Mouse (Mus musculus): Measurements from ENCODE around the gene Adck1. TPM values are rescaled to one million over a fixed set of nuclear protein-coding genes. Genes with fewer than 3 reads are reported as not detected.

Adck1 gene
- polyA plus RNA-seq, 1 experiment, result 3.6 TPM

DNA sequence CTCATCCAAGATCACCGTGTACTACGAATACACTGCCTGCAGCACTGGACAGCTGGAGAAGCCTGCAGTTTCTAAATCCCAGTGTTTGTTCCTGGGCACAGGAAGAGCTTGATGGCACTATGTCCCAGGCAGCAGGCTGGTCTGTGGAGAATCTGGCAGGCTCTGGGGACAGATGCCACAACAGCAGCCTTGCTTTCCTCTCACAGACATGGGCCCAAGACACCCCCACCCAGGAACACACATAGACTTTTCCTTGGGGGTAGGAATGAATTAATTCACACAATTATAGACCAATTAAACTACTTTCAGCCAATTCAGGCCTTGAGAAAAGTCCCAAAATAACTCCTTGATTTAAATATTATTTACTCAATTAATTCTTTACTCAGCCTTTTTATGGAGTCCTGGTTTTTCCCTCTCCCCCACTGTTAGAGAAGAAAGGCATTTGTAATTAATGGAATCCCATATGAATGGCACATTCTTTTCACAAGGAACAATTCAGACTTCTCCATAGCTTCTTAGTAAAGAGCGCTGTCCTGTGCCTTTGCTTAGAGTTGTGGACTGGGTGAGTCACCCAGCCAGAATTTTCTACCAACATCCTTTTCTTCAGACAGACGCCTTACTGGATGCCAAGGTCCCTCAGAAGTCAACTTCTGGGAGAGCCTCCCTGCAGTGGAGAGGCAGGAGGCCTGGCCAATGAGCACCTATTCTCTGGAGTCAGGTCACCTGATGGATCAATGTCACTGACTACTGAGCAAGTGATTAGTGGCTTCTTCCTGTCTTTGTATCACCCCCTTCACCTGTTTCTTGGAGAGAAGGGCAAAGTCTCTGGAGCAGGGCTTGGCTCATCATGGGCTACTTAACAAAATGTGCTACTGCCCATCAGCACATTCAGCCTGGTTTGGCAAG lies 90.6 kb downstream of the Adck1 start:
- no peak overlapping the region for H3K4me3 ChIP-seq (replicated peaks)
- H3K4me1 ChIP-seq, result peaks cover 11% of the 10 kb centered on the region
- no peaks in the 10 kb centered on the region for H3K9me3 ChIP-seq
- no peaks in the 10 kb centered on the region for H3K27me3 ChIP-seq (replicated peaks)
- H3K36me3 ChIP-seq (replicated peaks; ENCODE audit: low read length), result peaks cover 72% of the 10 kb centered on the region
- TF ChIP-seq GATA1 (IDR thresholded peaks at IDR 0.05; ENCODE audit: borderline replicate concordance, low read length) (no peak), FLI1 (IDR thresholded peaks at IDR 0.05; ENCODE audit: low read length) (no peak)

DNA sequence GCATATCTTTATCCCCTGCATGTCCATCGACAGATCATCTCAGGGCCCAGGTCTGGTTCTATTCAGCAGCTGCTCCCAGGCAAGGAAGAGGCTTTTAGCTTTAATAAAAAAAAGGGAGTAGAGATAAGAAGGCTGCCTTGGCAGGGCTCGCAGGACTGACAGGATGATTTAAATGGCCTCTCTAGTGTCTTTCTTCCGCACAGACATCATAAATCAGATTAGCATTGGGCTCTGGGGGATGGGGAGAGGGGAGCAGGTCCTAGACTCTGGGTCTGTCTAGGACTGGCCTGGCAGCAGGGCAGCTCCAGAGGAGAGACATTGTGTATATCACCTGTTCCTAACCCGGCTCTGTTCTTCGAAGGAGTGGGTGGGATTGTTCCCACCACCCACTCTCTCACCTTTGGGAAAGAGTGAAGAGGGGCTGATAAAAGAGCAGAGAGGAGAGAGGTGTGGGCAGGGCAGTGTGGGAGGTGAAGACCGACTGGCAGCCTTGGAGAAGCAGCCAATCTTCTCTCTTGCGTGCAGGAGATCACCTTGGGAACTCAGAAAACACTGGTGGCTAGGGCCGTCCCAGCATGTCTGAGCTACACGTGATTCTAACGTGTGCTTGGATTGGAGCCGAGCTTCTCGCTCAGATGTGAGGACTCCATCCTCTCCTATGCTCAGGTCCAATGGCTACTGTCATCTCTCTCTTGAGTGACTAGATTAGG lies 94.5 kb downstream of the Adck1 start:
- Histone ChIP-seq H3K9me3 (no peaks in the 10 kb centered on the region), H3K27me3 (replicated peaks) (no peaks in the 10 kb centered on the region), H3K4me1 (peaks cover 28% of the 10 kb centered on the region), H3K36me3 (replicated peaks; ENCODE audit: low read length) (peaks cover 69% of the 10 kb centered on the region), H3K4me3 (replicated peaks) (no peak overlapping the region)
- no peak for TF ChIP-seq FLI1 (IDR thresholded peaks at IDR 0.05; ENCODE audit: low read length)
- no peak for TF ChIP-seq GATA1 (IDR thresholded peaks at IDR 0.05; ENCODE audit: borderline replicate concordance, low read length)

DNA sequence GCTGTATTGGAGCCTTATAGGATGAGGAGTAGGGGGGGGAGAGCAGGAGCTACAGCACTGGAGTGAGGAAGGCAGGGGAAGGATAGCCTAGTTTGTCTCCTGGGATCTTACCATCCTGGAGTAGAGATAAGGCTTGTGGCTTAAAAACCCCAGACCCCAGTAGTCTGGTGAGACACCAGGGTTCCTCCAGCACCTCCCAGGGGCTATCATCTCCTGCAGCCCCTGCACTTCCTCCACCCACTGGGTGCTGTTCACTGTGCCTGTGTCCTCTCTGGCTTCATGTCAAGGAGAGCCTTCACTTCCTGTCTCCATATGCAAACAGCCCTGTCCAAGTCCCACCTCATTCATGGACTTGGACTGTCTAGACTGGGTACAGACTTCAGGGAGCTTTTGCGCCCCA lies 96.7 kb downstream of the Adck1 start:
- peaks cover 28% of the 10 kb centered on the region for H3K4me1 ChIP-seq
- no peaks in the 10 kb centered on the region for H3K9me3 ChIP-seq
- TF ChIP-seq GATA1 (IDR thresholded peaks at IDR 0.05; ENCODE audit: borderline replicate concordance, low read length) (no peak), FLI1 (IDR thresholded peaks at IDR 0.05; ENCODE audit: low read length) (no peak)
- peaks cover 67% of the 10 kb centered on the region for H3K36me3 ChIP-seq (replicated peaks; ENCODE audit: low read length)
- no peak overlapping the region for H3K4me3 ChIP-seq (replicated peaks)
- H3K27me3 ChIP-seq (replicated peaks), result no peaks in the 10 kb centered on the region

DNA sequence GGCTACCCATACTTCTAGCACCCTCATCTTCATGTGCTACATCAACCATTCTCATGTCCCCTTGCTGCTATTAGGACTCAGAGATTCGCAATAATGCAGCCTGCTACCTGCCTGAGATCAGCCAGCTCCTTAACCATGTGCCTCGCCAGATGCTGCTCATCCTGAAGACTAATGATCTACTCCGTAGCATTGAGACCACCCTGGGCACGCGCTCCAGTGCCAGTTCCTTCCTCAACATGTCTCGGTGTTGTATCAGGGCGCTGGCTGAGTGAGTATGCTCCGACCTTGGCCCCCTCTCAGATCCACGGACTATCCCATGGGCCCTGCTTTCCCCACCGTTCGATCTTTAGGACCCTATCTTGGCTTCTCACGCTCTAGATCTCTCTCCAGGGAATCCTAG lies 98.6 kb downstream of the Adck1 start:
- no peak overlapping the region for H3K4me3 ChIP-seq (replicated peaks)
- no peaks in the 10 kb centered on the region for H3K9me3 ChIP-seq
- H3K36me3 ChIP-seq (replicated peaks; ENCODE audit: low read length), result peaks cover 68% of the 10 kb centered on the region
- TF ChIP-seq FLI1 (IDR thresholded peaks at IDR 0.05; ENCODE audit: low read length), result no peak
- TF ChIP-seq GATA1 (IDR thresholded peaks at IDR 0.05; ENCODE audit: borderline replicate concordance, low read length), result no peak
- no peaks in the 10 kb centered on the region for H3K27me3 ChIP-seq (replicated peaks)
- H3K4me1 ChIP-seq, result peaks cover 23% of the 10 kb centered on the region

DNA sequence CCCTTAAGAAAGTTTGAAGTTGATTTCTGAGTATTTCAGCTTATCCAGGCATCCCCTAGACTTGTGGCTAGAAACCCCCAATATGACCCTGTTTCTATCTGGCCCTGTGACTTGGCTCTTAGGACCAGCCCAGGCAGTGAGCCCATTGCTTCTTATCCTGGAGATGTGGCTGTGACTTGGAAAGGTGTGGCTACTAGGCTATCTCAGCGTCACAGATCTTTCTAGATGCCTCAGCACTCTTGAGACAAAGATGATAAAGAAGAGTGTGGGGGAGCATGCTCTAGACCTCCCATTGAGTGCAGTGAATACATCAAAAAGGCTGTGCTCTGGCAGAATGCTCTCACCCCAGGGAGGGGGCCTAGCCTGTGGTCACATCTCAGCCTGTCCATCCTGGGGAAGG lies 99.1 kb downstream of the Adck1 start:
- peaks cover 23% of the 10 kb centered on the region for H3K4me1 ChIP-seq
- no peak overlapping the region for H3K4me3 ChIP-seq (replicated peaks)
- no peaks in the 10 kb centered on the region for H3K27me3 ChIP-seq (replicated peaks)
- TF ChIP-seq GATA1 (IDR thresholded peaks at IDR 0.05; ENCODE audit: borderline replicate concordance, low read length) (no peak), FLI1 (IDR thresholded peaks at IDR 0.05; ENCODE audit: low read length) (no peak)
- no peaks in the 10 kb centered on the region for H3K9me3 ChIP-seq
- peaks cover 68% of the 10 kb centered on the region for H3K36me3 ChIP-seq (replicated peaks; ENCODE audit: low read length)

DNA sequence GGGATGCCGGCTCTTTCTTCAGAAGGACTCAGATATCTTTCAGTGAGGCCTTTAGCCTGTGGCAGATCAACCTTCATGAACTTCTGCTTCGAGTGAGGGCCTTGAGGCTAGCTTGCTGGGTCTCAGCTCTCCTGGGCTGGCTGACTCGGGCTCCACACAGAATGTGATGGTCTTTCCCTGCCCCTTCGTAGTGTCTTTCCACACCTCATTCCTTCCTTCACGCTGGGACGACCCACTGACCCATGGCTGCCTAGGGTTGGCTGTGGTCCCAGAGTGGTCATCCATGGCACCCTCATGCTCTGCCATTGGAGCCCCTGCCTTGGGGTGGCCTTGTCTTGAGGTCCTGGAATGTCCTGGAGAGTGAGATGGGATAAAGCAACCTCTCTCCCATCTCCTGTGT lies 100.7 kb downstream of the Adck1 start:
- Histone ChIP-seq H3K4me1 (peaks cover 23% of the 10 kb centered on the region), H3K36me3 (replicated peaks; ENCODE audit: low read length) (peaks cover 55% of the 10 kb centered on the region), H3K9me3 (no peaks in the 10 kb centered on the region), H3K27me3 (replicated peaks) (no peaks in the 10 kb centered on the region), H3K4me3 (replicated peaks) (no peak overlapping the region)
- no peak for TF ChIP-seq FLI1 (IDR thresholded peaks at IDR 0.05; ENCODE audit: low read length)
- no peak for TF ChIP-seq GATA1 (IDR thresholded peaks at IDR 0.05; ENCODE audit: borderline replicate concordance, low read length)

DNA sequence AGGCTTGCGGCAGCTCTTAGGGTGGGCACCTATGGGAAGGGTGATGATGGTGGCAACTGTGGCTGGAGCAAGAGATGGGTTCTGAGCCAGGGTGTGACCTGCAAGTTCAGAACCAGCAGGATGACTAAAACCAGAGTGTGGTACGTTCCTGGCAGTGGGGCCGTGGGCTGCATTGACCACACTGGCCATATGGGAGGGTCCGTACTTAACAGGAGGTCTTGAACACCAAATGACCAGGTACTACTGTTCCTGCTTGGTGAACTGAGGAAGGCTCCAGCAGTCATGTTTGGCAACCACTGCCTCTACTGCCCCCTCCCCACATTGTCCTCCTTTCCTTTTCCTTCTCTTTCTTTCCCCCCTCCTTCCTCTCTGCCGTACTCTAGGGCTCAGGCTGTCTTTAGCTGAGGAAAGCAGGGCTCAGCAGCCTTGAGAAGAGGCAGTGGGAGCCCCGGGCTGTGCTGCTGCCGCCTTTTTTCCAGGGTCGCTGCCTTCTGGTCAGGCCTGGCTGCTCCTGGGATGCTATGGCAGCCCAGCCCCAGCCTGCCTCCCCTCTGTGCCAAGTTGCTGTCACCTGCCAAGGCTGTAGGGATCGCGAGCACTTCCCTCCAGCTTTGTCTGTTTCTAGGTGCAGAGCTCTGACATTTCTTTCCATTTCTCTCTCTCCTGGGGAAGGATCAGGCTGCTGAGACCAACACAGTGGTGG lies 103.4 kb downstream of the Adck1 start:
- no peak overlapping the region for H3K4me3 ChIP-seq (replicated peaks)
- H3K36me3 ChIP-seq (replicated peaks; ENCODE audit: low read length), result peaks cover 32% of the 10 kb centered on the region
- H3K27me3 ChIP-seq (replicated peaks), result no peaks in the 10 kb centered on the region
- TF ChIP-seq GATA1 (IDR thresholded peaks at IDR 0.05; ENCODE audit: borderline replicate concordance, low read length) (no peak), FLI1 (IDR thresholded peaks at IDR 0.05; ENCODE audit: low read length) (no peak)
- H3K9me3 ChIP-seq, result no peaks in the 10 kb centered on the region
- peaks cover 9% of the 10 kb centered on the region for H3K4me1 ChIP-seq

DNA sequence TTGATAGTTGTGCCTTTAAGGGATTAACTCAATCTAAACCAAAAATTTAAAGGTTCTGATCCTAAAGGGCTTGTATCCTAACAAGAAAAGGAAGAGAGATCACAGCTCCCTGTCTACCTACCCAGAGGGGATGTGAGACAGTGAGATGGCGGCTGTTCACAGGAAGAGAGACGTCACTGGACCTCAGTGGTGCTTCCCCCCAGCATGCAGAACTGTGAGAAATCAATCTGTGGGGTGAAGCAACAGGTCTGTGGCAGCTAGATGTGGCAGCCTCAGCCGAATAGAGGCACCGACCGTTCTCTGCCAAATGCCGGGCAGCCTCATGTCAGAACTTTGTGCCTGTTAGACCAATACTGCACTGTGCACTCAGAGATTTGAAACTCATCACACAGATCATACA lies 106.4 kb downstream of the Adck1 start:
- Histone ChIP-seq H3K27me3 (replicated peaks) (no peaks in the 10 kb centered on the region), H3K36me3 (replicated peaks; ENCODE audit: low read length) (peaks cover 5% of the 10 kb centered on the region), H3K9me3 (no peaks in the 10 kb centered on the region), H3K4me3 (replicated peaks) (no peak overlapping the region), H3K4me1 (peaks cover 7% of the 10 kb centered on the region)
- no peak for TF ChIP-seq GATA1 (IDR thresholded peaks at IDR 0.05; ENCODE audit: borderline replicate concordance, low read length)
- no peak for TF ChIP-seq FLI1 (IDR thresholded peaks at IDR 0.05; ENCODE audit: low read length)

DNA sequence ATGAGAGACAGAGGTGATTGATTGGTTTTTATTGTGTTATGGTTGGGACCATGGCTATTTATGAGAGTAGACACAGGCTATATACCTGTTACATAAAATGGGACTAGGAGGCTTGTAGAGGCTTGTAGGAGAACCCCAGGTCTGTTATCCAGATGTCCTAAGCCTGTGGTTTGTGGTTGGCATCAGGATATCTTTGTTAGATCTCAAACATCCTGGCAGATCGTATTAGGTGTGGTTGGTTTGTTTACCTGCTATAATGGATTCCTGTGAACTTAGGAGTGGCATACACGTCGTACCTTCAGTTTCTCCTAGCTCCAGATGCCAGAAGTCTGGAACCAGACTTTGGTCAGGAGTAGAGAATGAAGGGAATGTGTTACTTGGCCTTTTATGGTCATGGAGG lies 106.9 kb downstream of the Adck1 start:
- H3K9me3 ChIP-seq, result no peaks in the 10 kb centered on the region
- H3K27me3 ChIP-seq (replicated peaks), result no peaks in the 10 kb centered on the region
- TF ChIP-seq GATA1 (IDR thresholded peaks at IDR 0.05; ENCODE audit: borderline replicate concordance, low read length) (no peak), FLI1 (IDR thresholded peaks at IDR 0.05; ENCODE audit: low read length) (no peak)
- H3K36me3 ChIP-seq (replicated peaks; ENCODE audit: low read length), result peaks cover 3% of the 10 kb centered on the region
- peaks cover 8% of the 10 kb centered on the region for H3K4me1 ChIP-seq
- H3K4me3 ChIP-seq (replicated peaks), result no peak overlapping the region

All from megakaryocyte, embryonic 14.5 days (primary cell).